Mouse (Mus musculus) cortical plate, adult 2 months (tissue): ENCODE measurements around the gene Cd276. TPM values are rescaled to one million over a fixed set of nuclear protein-coding genes. Genes with fewer than 3 reads are reported as not detected.

ENCODE experiments used
- H3K27ac ChIP-seq: fragments of 200-500 bp; 2 replicates; pipeline ENCODE4 v1.5.1; 2012; ENCODE audit warnings: low read length, control low read depth, inconsistent platforms; ENCODE audit not compliant: insufficient read depth
- H3K4me1 ChIP-seq: fragments of 200-500 bp; 2 replicates; pipeline ENCODE4 v1.6.1; 2011; ENCODE audit warnings: low read length; ENCODE audit not compliant: control insufficient read depth, insufficient read depth
- H3K4me3 ChIP-seq: fragments of 200-500 bp; 2 replicates; pipeline ENCODE4 v1.5.1; 2011; ENCODE audit warnings: mild to moderate bottlenecking, low read length, control low read depth; ENCODE audit not compliant: insufficient read depth
- CTCF ChIP-seq: fragments of 200-500 bp; IDR thresholded peaks from 2 replicates; pipeline ENCODE4 v1.5.1; 2011; ENCODE audit warnings: mild to moderate bottlenecking, control low read depth, low read length; ENCODE audit not compliant: insufficient read depth; ENCODE audit errors: extremely low read depth
- POLR2A ChIP-seq: fragments of 200-500 bp; IDR thresholded peaks from 2 replicates; pipeline ENCODE4 v1.6.1; 2011; ENCODE audit warnings: mild to moderate bottlenecking, low read length, control low read depth; ENCODE audit not compliant: insufficient read depth; ENCODE audit errors: extremely low read depth
- polyA plus RNA-seq: library from polyadenylated mRNA; depleted of rRNA; stranded (reverse); fragments of >200 nt; gene quantifications from 2 replicates; pipeline ENCODE4 v1.2.3, GENCODE M21; 2012; rRNA removed

Gene Cd276
- polyA plus RNA-seq, 1 experiment = 9.2 TPM

- peak overlapping the region; percentile 93 for H3K4me3 ChIP-seq
- peaks cover 11% of the 10 kb centered on the region for H3K4me1 ChIP-seq
- H3K27ac ChIP-seq = no peak overlapping the region
- TF ChIP-seq CTCF (no peak), POLR2A (no peak)
Measured at GRCm38 (mm10) chr9:58490391-58490790, 64.8 kb downstream of the Cd276 start.

- peaks cover 11% of the 10 kb centered on the region for H3K4me1 ChIP-seq
- peak overlapping the region; percentile 93 for H3K4me3 ChIP-seq
- H3K27ac ChIP-seq = peak overlapping the region; percentile 90
- TF ChIP-seq POLR2A (no peak), CTCF (no peak)
Measured at GRCm38 (mm10) chr9:58489865-58490165, 65.4 kb downstream of the Cd276 start.

- H3K27ac ChIP-seq = peak overlapping the region; percentile 90
- peaks cover 9% of the 10 kb centered on the region for H3K4me1 ChIP-seq
- peak; percentile 50; the same call in 1 of the 2 replicates for TF ChIP-seq POLR2A
- TF ChIP-seq CTCF = no peak
- peak overlapping the region; percentile 93 for H3K4me3 ChIP-seq
Measured at GRCm38 (mm10) chr9:58489133-58489864, 65.9 kb downstream of the Cd276 start.

- TF ChIP-seq CTCF (no peak), POLR2A (peak; percentile 29; the same call in 1 of the 2 replicates)
- H3K4me1 ChIP-seq = peaks cover 9% of the 10 kb centered on the region
Measured at GRCm38 (mm10) chr9:58487851-58488801, 67.1 kb downstream of the Cd276 start, which contains the start of gene Insyn1. Gene Insyn1 (plus strand): TSS chr9:58488603.

GRCm38 (mm10) chr9:58487076-58487475 lies 68.2 kb downstream of the Cd276 start:
- TF ChIP-seq CTCF = no peak
- no peak for TF ChIP-seq POLR2A
- H3K4me3 ChIP-seq = no peak overlapping the region; the same call in 1 of the 2 replicates
- H3K27ac ChIP-seq = no peak overlapping the region
- peaks cover 2% of the 10 kb centered on the region; the same call in 1 of the 2 replicates for H3K4me1 ChIP-seq

More at GRCm38 (mm10) chr9:58487851-58488801, 67.1 kb downstream of the Cd276 start, which contains the start of gene Insyn1:
- Histone ChIP-seq H3K4me3 (peak within 1 kb of the TSS; percentile 93), H3K27ac (peak within 1 kb of the TSS; percentile 96)

Other genes starting within 250 kb of the Cd276 start
- 2.0 and 2.2 TPM in 2 replicates for gene Loxl1, start 242.3 kb downstream of the Cd276 start, polyA plus RNA-seq
- gene Tbc1d21, start 185.0 kb downstream of the Cd276 start, polyA plus RNA-seq = not detected in 2 replicates
- 130 and 143 TPM in 2 replicates for gene Insyn1, start 66.8 kb downstream of the Cd276 start, polyA plus RNA-seq
- 1,071 and 1,109 TPM in 2 replicates for gene Nptn, start 26.8 kb upstream of the Cd276 start, polyA plus RNA-seq
- gene Rec114, start 188.5 kb upstream of the Cd276 start, polyA plus RNA-seq = 0.29 TPM in 1 of 2 replicates, not detected in the other